Comparison of ENCODE assay signal across 13 mouse cellular contexts in genomic region chr5:146408604-146409003, GRCm38 (mm10). TPM values are rescaled to one million over a fixed set of nuclear protein-coding genes. Genes with fewer than 3 reads are reported as not detected.
"Had no signal": no experiment of that assay in that cellular context is flagged by ENCODE, and none has a peak within 500 bp of the region (broad histone marks: within the 10 kb centered on the region; RNA-seq: fewer than 3 reads in every experiment).

No protein-coding gene starts in this region.

- H3K9me3 ChIP-seq: limb, embryonic 13.5 days; liver, embryonic 15.5 days; midbrain, embryonic 12.5 days; neural tube, embryonic 13.5 days had no signal

- H3K27me3 ChIP-seq: limb, embryonic 13.5 days; liver, embryonic 15.5 days; midbrain, embryonic 12.5 days; neural tube, embryonic 13.5 days had no signal

- ATAC-seq: lung, postnatal 0 days; midbrain, embryonic 16.5 days had no signal

- H3K4me1 ChIP-seq: liver, embryonic 15.5 days had no signal

- H3K4me3 ChIP-seq: limb, embryonic 13.5 days; liver, embryonic 15.5 days; midbrain, embryonic 12.5 days; neural tube, embryonic 13.5 days had no signal

- DNase-seq: kidney, adult 18-20 months; kidney, postnatal 10 days; lung, adult 2 months; right cerebral cortex, adult 18-20 months; right cerebral cortex, postnatal 25 days; thymus, postnatal 36 days had no signal

- H3K36me3 ChIP-seq: limb, embryonic 13.5 days; liver, embryonic 15.5 days; midbrain, embryonic 12.5 days; neural tube, embryonic 13.5 days had no signal

- H3K27ac ChIP-seq: limb, embryonic 13.5 days; liver, embryonic 15.5 days; midbrain, embryonic 12.5 days; neural tube, embryonic 13.5 days had no signal

RNA-seq across cellular contexts. Expression of gene Wasf3, which starts 23.8 kb away (rescaled TPM):
- total RNA-seq: megakaryocyte-erythroid progenitor cell, adult 5-6 weeks had no signal
